Mouse (Mus musculus): ENCODE data around the gene Hoxd11.

- no peak for TF ChIP-seq CTCF (IDR thresholded peaks at IDR 0.05)
- TF ChIP-seq EP300 (IDR thresholded peaks at IDR 0.05) = no peak
Measured at GRCm38 (mm10) chr2:74731799-74732512, 52.6 kb downstream of the Hoxd11 start.
